In genomic region chr8:66768379-66768969, GRCm38 (mm10) we compare ENCODE assay signal across 23 mouse cellular contexts.
A peak's percentile ranks its signal among the peaks of the same experiment; 100 is the strongest.
DNase-seq lines count a peak whose midpoint lies in the region; ATAC-seq lines count a peak whose summit lies in the region.
"Had no signal": no experiment of that assay in that cellular context is flagged by ENCODE, and none has a peak within 500 bp of the region (broad histone marks: within the 10 kb centered on the region; RNA-seq: fewer than 3 reads in every experiment).

No protein-coding gene starts in this region.

- no peak overlapping the region for H3K27ac ChIP-seq in stomach, embryonic 14.5 days (ENCODE audit: low read length)
- no peak overlapping the region for H3K27ac ChIP-seq in stomach, embryonic 16.5 days (ENCODE audit: low read length)
- H3K27ac ChIP-seq in kidney, embryonic 15.5 days = no peak overlapping the region
- H3K27ac ChIP-seq: embryonic facial prominence, embryonic 13.5 days; embryonic facial prominence, embryonic 15.5 days; forebrain, embryonic 10.5 days; forebrain, embryonic 12.5 days had no signal

- H3K9ac ChIP-seq in stomach, embryonic 14.5 days (replicated peaks; ENCODE audit: low read depth, low read length) = no peak overlapping the region
- H3K9ac ChIP-seq in stomach, embryonic 16.5 days (ENCODE audit: low read length) = no peak overlapping the region
- no peak overlapping the region for H3K9ac ChIP-seq in kidney, embryonic 15.5 days
- H3K9ac ChIP-seq: embryonic facial prominence, embryonic 13.5 days; embryonic facial prominence, embryonic 15.5 days; forebrain, embryonic 12.5 days had no signal

- H3K4me1 ChIP-seq in stomach, embryonic 14.5 days (ENCODE audit: control insufficient read depth, insufficient read depth, low read length) = no peaks in the 10 kb centered on the region
- H3K4me1 ChIP-seq in stomach, embryonic 16.5 days (ENCODE audit: control insufficient read depth, insufficient read depth, low read length) = no peaks in the 10 kb centered on the region
- H3K4me1 ChIP-seq in kidney, embryonic 15.5 days = no peaks in the 10 kb centered on the region
- H3K4me1 ChIP-seq: embryonic facial prominence, embryonic 13.5 days; embryonic facial prominence, embryonic 15.5 days; forebrain, embryonic 12.5 days had no signal

- no peak overlapping the region for H3K4me2 ChIP-seq in stomach, embryonic 14.5 days (replicated peaks; ENCODE audit: low read depth, low read length)
- no peak overlapping the region for H3K4me2 ChIP-seq in stomach, embryonic 16.5 days (ENCODE audit: low read depth, low read length)
- H3K4me2 ChIP-seq in kidney, embryonic 15.5 days = no peak overlapping the region
- H3K4me2 ChIP-seq: embryonic facial prominence, embryonic 13.5 days; embryonic facial prominence, embryonic 15.5 days; forebrain, embryonic 12.5 days had no signal

- ATAC-seq in stomach, embryonic 14.5 days (ENCODE audit: insufficient number of reproducible peaks, insufficient read depth, low FRiP score, low read depth) = 0 out of 2 replicates have a peak, but pooled peaks have one; percentile 18
- ATAC-seq in stomach, embryonic 16.5 days (ENCODE audit: insufficient read depth, low FRiP score) = peak; percentile 72; the same call in 1 of the 2 replicates
- no peak for ATAC-seq in megakaryocyte-erythroid progenitor cell, adult 5-6 weeks (replicated peaks; ENCODE audit: low FRiP score, low TSS enrichment, poor library complexity, severe bottlenecking)
- no peak for ATAC-seq in kidney, embryonic 15.5 days (replicated peaks; ENCODE audit: low FRiP score)
- ATAC-seq: forebrain, embryonic 14.5 days; forebrain, embryonic 16.5 days had no signal

- no peaks in the 10 kb centered on the region for H3K36me3 ChIP-seq in stomach, embryonic 14.5 days (ENCODE audit: control insufficient read depth, insufficient read depth, low read length)
- no peaks in the 10 kb centered on the region for H3K36me3 ChIP-seq in stomach, embryonic 16.5 days (ENCODE audit: control insufficient read depth, insufficient read depth, low read length)
- no peaks in the 10 kb centered on the region for H3K36me3 ChIP-seq in kidney, embryonic 15.5 days
- H3K36me3 ChIP-seq: embryonic facial prominence, embryonic 13.5 days; embryonic facial prominence, embryonic 15.5 days; forebrain, embryonic 10.5 days; forebrain, embryonic 12.5 days had no signal

- peak; percentile 29 for DNase-seq in forelimb bud, embryonic 11.5 days (ENCODE audit: low read depth, low spot score)
- DNase-seq in left cerebral cortex, postnatal 25 days (ENCODE audit: low spot score in 2 of 2) = no peak
- DNase-seq: adrenal gland, adult 2 months; adrenal gland, postnatal 10 days; adrenal gland, postnatal 25 days; cerebellum, adult 11 months; cerebellum, adult 18-20 months; cerebellum, adult 8-10 months; cerebellum, adult 9-11 months; cerebellum, postnatal 14 days; cerebellum, postnatal 36 days; embryo, embryonic 11 days had no signal

- H3K4me3 ChIP-seq in stomach, embryonic 14.5 days (ENCODE audit: low read depth, low read length) = no peak overlapping the region
- H3K4me3 ChIP-seq in stomach, embryonic 16.5 days (replicated peaks; ENCODE audit: low read length) = no peak overlapping the region
- H3K4me3 ChIP-seq in kidney, embryonic 15.5 days (replicated peaks) = no peak overlapping the region
- H3K4me3 ChIP-seq: embryonic facial prominence, embryonic 13.5 days; embryonic facial prominence, embryonic 15.5 days; erythroblast, embryonic 14.5 days; forebrain, embryonic 10.5 days; forebrain, embryonic 12.5 days had no signal

- no peaks in the 10 kb centered on the region for H3K9me3 ChIP-seq in stomach, embryonic 14.5 days (ENCODE audit: control insufficient read depth, low read depth, low read length)
- no peaks in the 10 kb centered on the region for H3K9me3 ChIP-seq in stomach, embryonic 16.5 days (replicated peaks; ENCODE audit: control insufficient read depth, low read length)
- no peaks in the 10 kb centered on the region for H3K9me3 ChIP-seq in kidney, embryonic 15.5 days (replicated peaks)
- H3K9me3 ChIP-seq: embryonic facial prominence, embryonic 13.5 days; embryonic facial prominence, embryonic 15.5 days; forebrain, embryonic 10.5 days; forebrain, embryonic 12.5 days had no signal

- intact Hi-C loops in left cerebral cortex, postnatal 25 days (cut with DNase I) = loop anchor here (5.0 kb wide), 1 partner anchor 1854 kb away; no protein-coding TSS in a partner anchor

- no peaks in the 10 kb centered on the region for H3K27me3 ChIP-seq in stomach, embryonic 14.5 days (ENCODE audit: control insufficient read depth, insufficient read depth, low read length)
- no peaks in the 10 kb centered on the region for H3K27me3 ChIP-seq in stomach, embryonic 16.5 days (ENCODE audit: control insufficient read depth, insufficient read depth, low read length)
- no peaks in the 10 kb centered on the region for H3K27me3 ChIP-seq in kidney, embryonic 15.5 days
- H3K27me3 ChIP-seq: embryonic facial prominence, embryonic 13.5 days; embryonic facial prominence, embryonic 15.5 days; forebrain, embryonic 12.5 days had no signal

Comparison
In these comparisons a context has a peak if more than half of its experiments do, and no peak if none do; other contexts are left out.
1. ATAC-seq: peak in stomach, embryonic 14.5 days (single experiment) and stomach, embryonic 16.5 days (single experiment); none in megakaryocyte-erythroid progenitor cell, adult 5-6 weeks (single experiment) and kidney, embryonic 15.5 days (single experiment).